Mouse (Mus musculus): ENCODE measurements around the gene Ces1b. TPM values are rescaled to one million over a fixed set of nuclear protein-coding genes. Genes with fewer than 3 reads are reported as not detected.

The Ces1b gene
- polyA plus RNA-seq (2012; rRNA removed; ENCODE audit: low replicate concordance): not detected in 2 replicates

GRCm38 (mm10) chr8:93079887-93080286, at the start of gene Ces1b:
TSS of gene Ces1b (minus strand) at chr8:93080017.

GRCm38 (mm10) chr8:93048092-93048491, 31.7 kb downstream of the Ces1b start, which contains the start of gene Ces1a:
TSS of gene Ces1a (minus strand) at chr8:93048192.

Other genes with a start within 250 kb of the Ces1b start
- gene Lpcat2, start 224.7 kb downstream of the Ces1b start, polyA plus RNA-seq (2012; rRNA removed; ENCODE audit: low replicate concordance): 0.82 and 7.5 TPM in 2 replicates
- gene Capns2, start 178.6 kb downstream of the Ces1b start, polyA plus RNA-seq (2012; rRNA removed; ENCODE audit: low replicate concordance): 0.49 TPM in 1 of 2 replicates, not detected in the other
- 0.44 and 33.1 TPM in 2 replicates for gene Slc6a2, start 119.9 kb downstream of the Ces1b start, polyA plus RNA-seq (2012; rRNA removed; ENCODE audit: low replicate concordance)
- gene Ces1a, start 31.8 kb downstream of the Ces1b start, polyA plus RNA-seq (2012; rRNA removed; ENCODE audit: low replicate concordance): not detected in 2 replicates
- gene Ces1c, start 51.3 kb upstream of the Ces1b start, polyA plus RNA-seq (2012; rRNA removed; ENCODE audit: low replicate concordance): 0.54 TPM in 1 of 2 replicates, not detected in the other
- gene Ces1d, start 117.8 kb upstream of the Ces1b start, polyA plus RNA-seq (2012; rRNA removed; ENCODE audit: low replicate concordance): 697 and 1,899 TPM in 2 replicates
- gene Ces1e, start 149.6 kb upstream of the Ces1b start, polyA plus RNA-seq (2012; rRNA removed; ENCODE audit: low replicate concordance): 0.13 and 4.9 TPM in 2 replicates
- 39.8 and 56.7 TPM in 2 replicates for gene Ces1f, start 199.7 kb upstream of the Ces1b start, polyA plus RNA-seq (2012; rRNA removed; ENCODE audit: low replicate concordance)

Data from subcutaneous adipose tissue, adult 2 months (tissue).